Mouse (Mus musculus): ENCODE measurements around the gene Caly.

Caly gene

GRCm38 (mm10) chr7:140082242-140082678 lies at the start of gene Caly:
Gene Caly, minus strand, starts transcription at chr7:140082548.
- peak; percentile 59 for DNase-seq (ENCODE audit: low read depth, low spot score)

- DNase-seq (ENCODE audit: low read depth, low spot score), result no peak
Observed at GRCm38 (mm10) chr7:140127911-140128310, 45.6 kb upstream of the Caly start.

GRCm38 (mm10) chr7:140126934-140127333 lies 44.6 kb upstream of the Caly start:
- DNase-seq (ENCODE audit: low read depth, low spot score), result no peak

GRCm38 (mm10) chr7:140126022-140126350 lies 43.6 kb upstream of the Caly start:
- DNase-seq (ENCODE audit: low read depth, low spot score), result no peak

- peak; percentile 78 for DNase-seq (ENCODE audit: low read depth, low spot score)
Observed at GRCm38 (mm10) chr7:140125278-140126021, 43.1 kb upstream of the Caly start.

GRCm38 (mm10) chr7:140124382-140124781 lies 42.0 kb upstream of the Caly start:
- no peak for DNase-seq (ENCODE audit: low read depth, low spot score)

GRCm38 (mm10) chr7:140122765-140123164 lies 40.4 kb upstream of the Caly start:
- no peak for DNase-seq (ENCODE audit: low read depth, low spot score)

GRCm38 (mm10) chr7:140121338-140121910 lies 39.1 kb upstream of the Caly start:
- DNase-seq (ENCODE audit: low read depth, low spot score), result no peak

GRCm38 (mm10) chr7:140120484-140120883 lies 38.1 kb upstream of the Caly start:
- no peak for DNase-seq (ENCODE audit: low read depth, low spot score)

GRCm38 (mm10) chr7:140116329-140117054 lies 34.1 kb upstream of the Caly start, which contains the start of gene Echs1:
Gene Echs1, minus strand, starts transcription at chr7:140116476.
- DNase-seq (ENCODE audit: low read depth, low spot score), result peak; percentile 74

- peak; percentile 68 for DNase-seq (ENCODE audit: low read depth, low spot score)
Observed at GRCm38 (mm10) chr7:140115583-140116328, 33.4 kb upstream of the Caly start, which contains the start of gene Paox. Gene Paox, plus strand, starts transcription at chr7:140115799.

- no peak for DNase-seq (ENCODE audit: low read depth, low spot score)
Observed at GRCm38 (mm10) chr7:140111943-140112342, 29.6 kb upstream of the Caly start.

GRCm38 (mm10) chr7:140104009-140104408 lies 21.7 kb upstream of the Caly start:
- DNase-seq (ENCODE audit: low read depth, low spot score), result no peak

GRCm38 (mm10) chr7:140101993-140102860 lies 19.9 kb upstream of the Caly start, which contains the start of gene Fuom:
Gene Fuom, minus strand, starts transcription at chr7:140102441.
- DNase-seq (ENCODE audit: low read depth, low spot score), result peak; percentile 63

GRCm38 (mm10) chr7:140101498-140101897 lies 19.1 kb upstream of the Caly start:
- DNase-seq (ENCODE audit: low read depth, low spot score), result no peak

- DNase-seq (ENCODE audit: low read depth, low spot score), result no peak
Observed at GRCm38 (mm10) chr7:140098466-140098865, 16.1 kb upstream of the Caly start.

GRCm38 (mm10) chr7:140096055-140096454 lies 13.7 kb upstream of the Caly start:
- no peak for DNase-seq (ENCODE audit: low read depth, low spot score)

- DNase-seq (ENCODE audit: low read depth, low spot score), result no peak
Observed at GRCm38 (mm10) chr7:140095556-140095955, 13.2 kb upstream of the Caly start.

GRCm38 (mm10) chr7:140094954-140095353 lies 12.6 kb upstream of the Caly start:
- DNase-seq (ENCODE audit: low read depth, low spot score), result no peak

GRCm38 (mm10) chr7:140092924-140093528 lies 10.7 kb upstream of the Caly start, which contains the start of gene Prap1:
Gene Prap1, plus strand, starts transcription at chr7:140093395.
- DNase-seq (ENCODE audit: low read depth, low spot score), result no peak
